Mouse (Mus musculus) cortical plate, adult 2 months (tissue): ENCODE results near the gene Myh2.

Experiments used
- CTCF ChIP-seq: fragments of 200-500 bp; IDR thresholded peaks from 2 replicates; pipeline ENCODE4 v1.5.1; 2011; ENCODE audit warnings: mild to moderate bottlenecking, control low read depth, low read length; ENCODE audit not compliant: insufficient read depth; ENCODE audit errors: extremely low read depth
- POLR2A ChIP-seq: fragments of 200-500 bp; IDR thresholded peaks from 2 replicates; pipeline ENCODE4 v1.6.1; 2011; ENCODE audit warnings: mild to moderate bottlenecking, low read length, control low read depth; ENCODE audit not compliant: insufficient read depth; ENCODE audit errors: extremely low read depth

DNA sequence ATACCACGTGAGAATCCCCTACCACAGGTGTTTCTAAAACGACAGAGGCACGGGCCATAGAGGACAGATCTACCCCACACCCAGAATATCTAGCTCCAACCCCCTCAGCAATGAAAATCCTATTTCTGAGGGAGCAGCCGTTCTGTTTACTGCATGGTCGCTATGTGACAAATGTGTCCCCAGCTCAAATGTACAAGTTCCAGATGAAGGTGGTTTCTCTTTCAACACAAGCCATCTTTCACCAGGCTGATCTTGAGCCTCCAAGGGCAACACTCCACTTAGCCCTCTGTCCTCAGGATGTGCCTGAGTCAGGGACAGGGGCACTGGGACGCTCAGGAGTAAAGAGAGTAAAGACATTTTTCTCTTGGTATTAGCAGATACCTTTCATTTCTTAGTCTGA, 29.8 kb upstream of the Myh2 start:
- no peak for TF ChIP-seq CTCF
- TF ChIP-seq POLR2A: no peak
